10 mouse cellular contexts compared by ENCODE assay signal in the genomic region with DNA sequence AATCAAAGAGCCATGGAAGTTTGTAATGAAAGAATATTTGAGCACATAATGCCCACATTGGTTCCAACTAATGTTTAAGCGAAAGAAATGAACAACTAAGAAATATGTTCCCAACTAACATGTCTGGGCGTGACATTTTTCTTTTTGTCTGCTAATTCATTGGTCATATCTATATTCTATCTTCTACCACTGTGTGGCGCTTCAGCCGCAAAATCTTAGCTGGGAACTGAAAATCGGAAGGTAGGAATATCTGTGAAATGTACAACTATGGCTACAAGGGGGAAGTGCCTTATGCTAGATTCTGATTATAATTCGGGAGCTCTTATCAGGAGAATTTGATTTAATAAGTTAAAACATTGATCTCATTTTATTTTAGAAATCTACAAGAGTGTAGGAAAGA.
DNase-seq lines count a peak whose midpoint lies in the region; ATAC-seq and TF ChIP-seq lines count a peak whose summit lies in the region.
"Had no signal": no experiment of that assay in that cellular context is flagged by ENCODE, and none has a peak within 500 bp of the region (broad histone marks: within the 10 kb centered on the region; RNA-seq: fewer than 3 reads in every experiment).

No protein-coding gene starts in this region.

- 42% methylated on average over 6 of the region's 6 CpGs for WGBS in liver, postnatal 0 days (ENCODE audit: insufficient replicate concordance)
- 40% methylated on average over 6 of the region's 6 CpGs for WGBS in liver, embryonic 12.5 days (ENCODE audit: insufficient replicate concordance)
- WGBS in heart, embryonic 12.5 days: 42% methylated on average over 6 of the region's 6 CpGs

- DNase-seq in frontal cortex, postnatal 10 days (ENCODE audit: low spot score in 2 of 2): no peak
- no peak for DNase-seq in liver, postnatal 0 days
- DNase-seq in NIH3T3 (ENCODE audit: low read depth): peak; percentile 67
- DNase-seq in heart, adult 8-10 months (ENCODE audit: low spot score): no peak
- DNase-seq: gastrocnemius, postnatal 25 days had no signal

- H3K27me3 ChIP-seq in liver, postnatal 0 days (ENCODE audit: insufficient read depth, low read length): no peaks in the 10 kb centered on the region
- H3K27me3 ChIP-seq in liver, embryonic 12.5 days (replicated peaks): no peaks in the 10 kb centered on the region
- no peaks in the 10 kb centered on the region for H3K27me3 ChIP-seq in heart, embryonic 12.5 days (replicated peaks)
- H3K27me3 ChIP-seq: embryonic facial prominence, embryonic 12.5 days had no signal

- ATAC-seq in frontal cortex, adult (ENCODE audit: low TSS enrichment): peak; percentile 84
- no peak for ATAC-seq in liver, postnatal 0 days
- no peak for ATAC-seq in liver, embryonic 12.5 days
- peak; percentile 41; the same call in 1 of the 2 replicates for ATAC-seq in neutrophil, adult 5-6 weeks (ENCODE audit: extremely low read depth, insufficient number of reproducible peaks, low FRiP score, poor library complexity, severe bottlenecking)
- no peak for ATAC-seq in heart, embryonic 12.5 days (ENCODE audit: insufficient number of reproducible peaks, low FRiP score)

- no peak overlapping the region for H3K4me2 ChIP-seq in liver, postnatal 0 days (ENCODE audit: low read depth, low read length)
- no peak overlapping the region for H3K4me2 ChIP-seq in liver, embryonic 12.5 days
- no peak overlapping the region for H3K4me2 ChIP-seq in heart, embryonic 12.5 days
- H3K4me2 ChIP-seq: embryonic facial prominence, embryonic 12.5 days had no signal

- H3K36me3 ChIP-seq in liver, postnatal 0 days (replicated peaks; ENCODE audit: insufficient read depth, low read length): no peaks in the 10 kb centered on the region
- H3K36me3 ChIP-seq in liver, embryonic 12.5 days: no peaks in the 10 kb centered on the region
- H3K36me3 ChIP-seq in heart, embryonic 12.5 days: no peaks in the 10 kb centered on the region
- H3K36me3 ChIP-seq: embryonic facial prominence, embryonic 12.5 days had no signal

- no peak overlapping the region for H3K27ac ChIP-seq in liver, postnatal 0 days (ENCODE audit: low read depth)
- H3K27ac ChIP-seq in liver, embryonic 12.5 days: no peak overlapping the region
- no peak overlapping the region for H3K27ac ChIP-seq in heart, embryonic 12.5 days (ENCODE audit: poor library complexity, severe bottlenecking)
- H3K27ac ChIP-seq: embryonic facial prominence, embryonic 12.5 days had no signal

- no peak overlapping the region for H3K9ac ChIP-seq in liver, postnatal 0 days (replicated peaks)
- H3K9ac ChIP-seq in liver, embryonic 12.5 days: no peak overlapping the region
- H3K9ac ChIP-seq in heart, embryonic 12.5 days: no peak overlapping the region
- H3K9ac ChIP-seq: embryonic facial prominence, embryonic 12.5 days had no signal

- no peak overlapping the region for H3K4me3 ChIP-seq in liver, postnatal 0 days (ENCODE audit: low read depth, low read length)
- H3K4me3 ChIP-seq in liver, embryonic 12.5 days: no peak overlapping the region
- H3K4me3 ChIP-seq in heart, embryonic 12.5 days: no peak overlapping the region
- H3K4me3 ChIP-seq: embryonic facial prominence, embryonic 12.5 days had no signal

- no peaks in the 10 kb centered on the region for H3K9me3 ChIP-seq in liver, postnatal 0 days (ENCODE audit: low read length)
- H3K9me3 ChIP-seq in liver, embryonic 12.5 days (replicated peaks): no peaks in the 10 kb centered on the region
- no peaks in the 10 kb centered on the region for H3K9me3 ChIP-seq in heart, embryonic 12.5 days (replicated peaks)
- H3K9me3 ChIP-seq: embryonic facial prominence, embryonic 12.5 days had no signal

- TF ChIP-seq CTCF in liver, postnatal 0 days (IDR thresholded peaks at IDR 0.05; ENCODE audit: low read depth): peak; percentile 43

- no peaks in the 10 kb centered on the region for H3K4me1 ChIP-seq in liver, postnatal 0 days (ENCODE audit: insufficient read depth)
- H3K4me1 ChIP-seq in liver, embryonic 12.5 days: no peaks in the 10 kb centered on the region
- no peaks in the 10 kb centered on the region for H3K4me1 ChIP-seq in heart, embryonic 12.5 days (replicated peaks)
- H3K4me1 ChIP-seq: embryonic facial prominence, embryonic 12.5 days had no signal

- TF ChIP-seq EP300 in liver, postnatal 0 days (IDR thresholded peaks at IDR 0.05; ENCODE audit: low read depth): no peak

Comparison
In these comparisons a context has a peak if more than half of its experiments do, and no peak if none do; other contexts are left out.
1. ATAC-seq: peak in frontal cortex, adult (single experiment) and neutrophil, adult 5-6 weeks (single experiment); none in liver, postnatal 0 days (single experiment), liver, embryonic 12.5 days (single experiment) and heart, embryonic 12.5 days (single experiment).